Mouse (Mus musculus) stomach, postnatal 0 days (tissue): ENCODE results near the gene Grk2.

Experiments
- CTCF ChIP-seq: IDR thresholded peaks from 2 replicates; pipeline ENCODE4 v1.5.1; 2016; ENCODE audit warnings: antibody characterized with exemption, low read depth, mild to moderate bottlenecking, moderate library complexity
- EP300 ChIP-seq: optimal IDR thresholded peaks from 2 replicates; pipeline ENCODE3; 2016; ENCODE audit warnings: antibody characterized with exemption

DNA sequence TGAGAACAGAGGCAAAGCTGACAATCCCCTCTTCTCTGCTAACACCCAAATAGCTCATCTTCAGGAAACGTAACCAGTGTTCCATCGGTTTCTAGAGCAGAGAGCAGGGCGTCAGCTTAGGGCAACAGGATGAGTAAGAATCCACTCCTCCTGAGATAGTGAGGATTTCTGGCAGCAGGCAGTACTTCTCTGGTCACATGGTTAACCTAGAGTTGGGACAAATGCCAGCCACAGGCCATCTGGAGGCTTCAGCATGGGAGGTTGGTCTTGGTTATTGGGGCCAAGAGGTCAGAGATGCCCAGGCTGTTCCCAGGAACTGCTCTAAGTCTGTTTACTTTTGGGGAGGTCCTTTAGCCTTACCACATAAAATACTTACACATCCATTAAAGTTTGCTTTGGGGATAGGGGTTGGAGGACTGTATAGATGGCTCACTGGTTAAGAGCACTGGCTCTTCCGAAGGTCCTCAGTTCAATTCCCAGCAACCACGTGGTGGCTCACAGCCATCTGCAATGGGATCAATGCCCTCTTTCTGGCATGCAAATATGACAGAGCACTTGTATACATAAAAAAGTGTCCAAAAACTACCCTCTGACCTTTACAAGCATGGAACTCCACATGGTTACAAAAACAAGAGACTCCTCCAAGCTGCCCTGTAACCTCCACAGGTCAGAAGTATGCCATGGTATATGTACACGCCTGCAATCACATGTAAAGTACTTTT is 9.4 kb upstream of the Grk2 start:
- TF ChIP-seq CTCF (no peak), EP300 (no peak)
